Mouse (Mus musculus) kidney, postnatal 14 days (tissue): ENCODE data around the gene Cmklr1.
A peak's percentile ranks its signal among the peaks of the same experiment; 100 is the strongest.
"Not testable (repeated sequence)": the region's sequence is repeated elsewhere in the genome, so short reads cannot be mapped to it uniquely, and the experiment has no call there.

Experiments
- DNase-seq: peaks from one replicate; pipeline ENCODE4 v3.0.0; 2022; ENCODE audit warnings: mixed read lengths

Gene Cmklr1

GRCm38 (mm10) chr5:113619151-113619550 is 31.1 kb downstream of the Cmklr1 start:
- DNase-seq = no peak

- DNase-seq = no peak
Measured at GRCm38 (mm10) chr5:113618716-113619115, 31.5 kb downstream of the Cmklr1 start.

- no peak for DNase-seq
Measured at GRCm38 (mm10) chr5:113611771-113612233, 38.4 kb downstream of the Cmklr1 start.

GRCm38 (mm10) chr5:113611131-113611530 is 39.1 kb downstream of the Cmklr1 start:
- no peak for DNase-seq

GRCm38 (mm10) chr5:113610490-113610889 is 39.7 kb downstream of the Cmklr1 start:
- no peak for DNase-seq

GRCm38 (mm10) chr5:113609891-113610290 is 40.3 kb downstream of the Cmklr1 start:
- DNase-seq = no peak

- no peak for DNase-seq
Measured at GRCm38 (mm10) chr5:113608511-113608910, 41.7 kb downstream of the Cmklr1 start.

- peak; percentile 34 for DNase-seq
Measured at GRCm38 (mm10) chr5:113607941-113608431, 42.2 kb downstream of the Cmklr1 start.

GRCm38 (mm10) chr5:113606961-113607785 is 43.1 kb downstream of the Cmklr1 start:
- no peak for DNase-seq

GRCm38 (mm10) chr5:113606121-113606520 is 44.1 kb downstream of the Cmklr1 start:
- DNase-seq = no peak

GRCm38 (mm10) chr5:113604758-113605157 is 45.5 kb downstream of the Cmklr1 start:
- no peak for DNase-seq

GRCm38 (mm10) chr5:113603471-113603870 is 46.8 kb downstream of the Cmklr1 start:
- DNase-seq = no peak

GRCm38 (mm10) chr5:113600803-113601202 is 49.4 kb downstream of the Cmklr1 start:
- DNase-seq = no peak

- no peak for DNase-seq
Measured at GRCm38 (mm10) chr5:113600181-113600580, 50.0 kb downstream of the Cmklr1 start.

- no peak for DNase-seq
Measured at GRCm38 (mm10) chr5:113596780-113597353, 53.4 kb downstream of the Cmklr1 start.

- DNase-seq = no peak
Measured at GRCm38 (mm10) chr5:113596252-113596651, 54.0 kb downstream of the Cmklr1 start.

GRCm38 (mm10) chr5:113593911-113594705 is 56.1 kb downstream of the Cmklr1 start:
- DNase-seq = no peak

- DNase-seq = no peak
Measured at GRCm38 (mm10) chr5:113591751-113592230, 58.4 kb downstream of the Cmklr1 start.

- DNase-seq = no peak
Measured at GRCm38 (mm10) chr5:113591166-113591565, 59.1 kb downstream of the Cmklr1 start.

- no peak for DNase-seq
Measured at GRCm38 (mm10) chr5:113590010-113590640, 60.1 kb downstream of the Cmklr1 start.

GRCm38 (mm10) chr5:113586458-113586849 is 63.8 kb downstream of the Cmklr1 start:
- not testable (repeated sequence) for DNase-seq
